23 mouse cellular contexts compared by ENCODE assay signal in genomic region chr5:115669974-115670373, GRCm38 (mm10).
"Had no signal": no experiment of that assay in that cellular context is flagged by ENCODE, and none has a peak within 500 bp of the region (broad histone marks: within the 10 kb centered on the region; RNA-seq: fewer than 3 reads in every experiment).

No protein-coding gene starts in this region.

- H3K27ac ChIP-seq: kidney, embryonic 15.5 days; liver, embryonic 14.5 days; lung, embryonic 15.5 days; midbrain, embryonic 10.5 days; midbrain, embryonic 13.5 days; neural tube, embryonic 13.5 days; stomach, embryonic 15.5 days had no signal

- ATAC-seq: midbrain, embryonic 13.5 days; midbrain, embryonic 16.5 days had no signal

- H3K4me2 ChIP-seq: kidney, embryonic 15.5 days; liver, embryonic 11.5 days; lung, embryonic 15.5 days; midbrain, embryonic 13.5 days; neural tube, embryonic 13.5 days; stomach, embryonic 15.5 days had no signal

- H3K4me1 ChIP-seq: lung, embryonic 15.5 days; megakaryocyte, embryonic 14.5 days had no signal

- H3K9me3 ChIP-seq: kidney, embryonic 15.5 days; lung, embryonic 15.5 days; midbrain, embryonic 10.5 days; midbrain, embryonic 13.5 days; neural tube, embryonic 13.5 days; stomach, embryonic 15.5 days had no signal

- H3K36me3 ChIP-seq: kidney, embryonic 15.5 days; lung, embryonic 15.5 days; midbrain, embryonic 10.5 days; stomach, embryonic 15.5 days had no signal

- H3K4me3 ChIP-seq: kidney, embryonic 15.5 days; lung, embryonic 15.5 days; megakaryocyte, embryonic 14.5 days; midbrain, embryonic 10.5 days; midbrain, embryonic 13.5 days; myocyte; neural tube, embryonic 13.5 days; stomach, embryonic 15.5 days had no signal

- H3K27me3 ChIP-seq: kidney, embryonic 15.5 days; lung, embryonic 15.5 days; midbrain, embryonic 13.5 days; neural tube, embryonic 13.5 days; stomach, embryonic 15.5 days had no signal

- H3K9ac ChIP-seq: kidney, embryonic 15.5 days; liver, embryonic 14.5 days; lung, embryonic 15.5 days; midbrain, embryonic 13.5 days; neural tube, embryonic 13.5 days; stomach, embryonic 15.5 days had no signal

- DNase-seq: kidney, adult 11 months; kidney, adult 8-10 months; kidney, postnatal 10 days; kidney, postnatal 36 days; layer of hippocampus, adult 9-11 months; lung, adult 18-20 months; lung, postnatal 10 days; retina, postnatal 1 day; right cerebral cortex, postnatal 25 days; spleen, adult 18-20 months; thymus, adult 18-20 months; thymus, postnatal 36 days had no signal
